Mouse (Mus musculus) retina, adult 2 months (tissue): Measurements from ENCODE around the gene Atp1a1.
A peak's percentile ranks its signal among the peaks of the same experiment; 100 is the strongest.

Experiments used
- DNase-seq: peaks from one replicate; pipeline ENCODE4 v3.0.0-alpha.2; 2012; ENCODE audit warnings: low read depth, low spot score

Atp1a1 gene

GRCm38 (mm10) chr3:101593266-101593651 lies 11.2 kb downstream of the Atp1a1 start:
- no peak for DNase-seq

GRCm38 (mm10) chr3:101592281-101593265 lies 11.9 kb downstream of the Atp1a1 start:
- no peak for DNase-seq

GRCm38 (mm10) chr3:101590380-101590779 lies 14.1 kb downstream of the Atp1a1 start:
- DNase-seq = no peak

GRCm38 (mm10) chr3:101588299-101588698 lies 16.2 kb downstream of the Atp1a1 start:
- DNase-seq = peak; percentile 57

- no peak for DNase-seq
Measured at GRCm38 (mm10) chr3:101586794-101587193, 17.7 kb downstream of the Atp1a1 start.

GRCm38 (mm10) chr3:101578072-101578471 lies 26.4 kb downstream of the Atp1a1 start:
- no peak for DNase-seq

- DNase-seq = no peak
Measured at GRCm38 (mm10) chr3:101577361-101577760, 27.1 kb downstream of the Atp1a1 start.

GRCm38 (mm10) chr3:101575527-101576085 lies 28.9 kb downstream of the Atp1a1 start:
- DNase-seq = no peak

GRCm38 (mm10) chr3:101574463-101575193 lies 29.9 kb downstream of the Atp1a1 start:
- DNase-seq = no peak

- no peak for DNase-seq
Measured at GRCm38 (mm10) chr3:101572991-101573390, 31.5 kb downstream of the Atp1a1 start.

GRCm38 (mm10) chr3:101572174-101572626 lies 32.3 kb downstream of the Atp1a1 start:
- DNase-seq = no peak

GRCm38 (mm10) chr3:101571515-101572130 lies 32.9 kb downstream of the Atp1a1 start:
- no peak for DNase-seq

GRCm38 (mm10) chr3:101570747-101571514 lies 33.6 kb downstream of the Atp1a1 start:
- no peak for DNase-seq

GRCm38 (mm10) chr3:101570246-101570645 lies 34.2 kb downstream of the Atp1a1 start:
- DNase-seq = no peak

GRCm38 (mm10) chr3:101568627-101569026 lies 35.9 kb downstream of the Atp1a1 start:
- no peak for DNase-seq

GRCm38 (mm10) chr3:101564011-101564410 lies 40.5 kb downstream of the Atp1a1 start:
- DNase-seq = no peak

- no peak for DNase-seq
Measured at GRCm38 (mm10) chr3:101562510-101563209, 41.8 kb downstream of the Atp1a1 start.

- DNase-seq = no peak
Measured at GRCm38 (mm10) chr3:101561948-101562347, 42.5 kb downstream of the Atp1a1 start.

GRCm38 (mm10) chr3:101560841-101561522 lies 43.5 kb downstream of the Atp1a1 start:
- no peak for DNase-seq

- DNase-seq = no peak
Measured at GRCm38 (mm10) chr3:101556712-101557111, 47.8 kb downstream of the Atp1a1 start.
